Mouse (Mus musculus): ENCODE data around the gene Gm42421. TPM values are rescaled to one million over a fixed set of nuclear protein-coding genes. Genes with fewer than 3 reads are reported as not detected.

Gene Gm42421
- polyA plus RNA-seq, 1 experiment: 4.3 TPM

GRCm38 (mm10) chr5:143902111-143902510 is 25.9 kb upstream of the Gm42421 start:
- TF ChIP-seq EP300 (IDR thresholded peaks at IDR 0.05; ENCODE audit: insufficient read depth, low read depth, low read length): no peak
- Histone ChIP-seq H3K36me3 (ENCODE audit: control insufficient read depth, insufficient read depth, low read length, poor library complexity, severe bottlenecking) (peaks cover 30% of the 10 kb centered on the region), H3K9ac (ENCODE audit: low read depth, poor library complexity, severe bottlenecking) (no peak overlapping the region), H3K9me3 (replicated peaks; ENCODE audit: control insufficient read depth, insufficient read depth, low read length, poor library complexity, severe bottlenecking) (no peaks in the 10 kb centered on the region), H3K4me3 (ENCODE audit: low read depth, low read length) (no peak overlapping the region), H3K27ac (ENCODE audit: insufficient read depth, low read length) (no peak overlapping the region), H3K4me1 (ENCODE audit: control insufficient read depth, insufficient read depth, low read length) (no peaks in the 10 kb centered on the region), H3K27me3 (ENCODE audit: control insufficient read depth, insufficient read depth, low read length, poor library complexity, severe bottlenecking) (no peaks in the 10 kb centered on the region)

- no peak for TF ChIP-seq CTCF (IDR thresholded peaks at IDR 0.05; ENCODE audit: low read depth, low read length)
- no peak for TF ChIP-seq POLR2A (IDR thresholded peaks at IDR 0.05; ENCODE audit: insufficient read depth, low read length)
- no peak for TF ChIP-seq EP300 (IDR thresholded peaks at IDR 0.05; ENCODE audit: insufficient read depth, low read depth, low read length)
- Histone ChIP-seq H3K9ac (ENCODE audit: low read depth, poor library complexity, severe bottlenecking) (no peak overlapping the region), H3K9me3 (replicated peaks; ENCODE audit: control insufficient read depth, insufficient read depth, low read length, poor library complexity, severe bottlenecking) (no peaks in the 10 kb centered on the region), H3K36me3 (ENCODE audit: control insufficient read depth, insufficient read depth, low read length, poor library complexity, severe bottlenecking) (peaks cover 30% of the 10 kb centered on the region), H3K27ac (ENCODE audit: insufficient read depth, low read length) (no peak overlapping the region), H3K4me1 (ENCODE audit: control insufficient read depth, insufficient read depth, low read length) (no peaks in the 10 kb centered on the region), H3K4me3 (ENCODE audit: low read depth, low read length) (no peak overlapping the region), H3K27me3 (ENCODE audit: control insufficient read depth, insufficient read depth, low read length, poor library complexity, severe bottlenecking) (no peaks in the 10 kb centered on the region)
Observed at GRCm38 (mm10) chr5:143903813-143904212, 24.2 kb upstream of the Gm42421 start.

GRCm38 (mm10) chr5:143906429-143906828 is 21.5 kb upstream of the Gm42421 start:
- Histone ChIP-seq H3K4me1 (ENCODE audit: control insufficient read depth, insufficient read depth, low read length) (no peaks in the 10 kb centered on the region), H3K27me3 (ENCODE audit: control insufficient read depth, insufficient read depth, low read length, poor library complexity, severe bottlenecking) (no peaks in the 10 kb centered on the region), H3K36me3 (ENCODE audit: control insufficient read depth, insufficient read depth, low read length, poor library complexity, severe bottlenecking) (peaks cover 29% of the 10 kb centered on the region), H3K9ac (ENCODE audit: low read depth, poor library complexity, severe bottlenecking) (no peak overlapping the region), H3K9me3 (replicated peaks; ENCODE audit: control insufficient read depth, insufficient read depth, low read length, poor library complexity, severe bottlenecking) (no peaks in the 10 kb centered on the region), H3K27ac (ENCODE audit: insufficient read depth, low read length) (no peak overlapping the region), H3K4me3 (ENCODE audit: low read depth, low read length) (no peak overlapping the region)
- TF ChIP-seq EP300 (IDR thresholded peaks at IDR 0.05; ENCODE audit: insufficient read depth, low read depth, low read length): no peak
- no peak for TF ChIP-seq POLR2A (IDR thresholded peaks at IDR 0.05; ENCODE audit: insufficient read depth, low read length)
- TF ChIP-seq CTCF (IDR thresholded peaks at IDR 0.05; ENCODE audit: low read depth, low read length): no peak

GRCm38 (mm10) chr5:143908926-143909325 is 19.0 kb upstream of the Gm42421 start:
- Histone ChIP-seq H3K27ac (ENCODE audit: insufficient read depth, low read length) (no peak overlapping the region), H3K36me3 (ENCODE audit: control insufficient read depth, insufficient read depth, low read length, poor library complexity, severe bottlenecking) (peaks cover 14% of the 10 kb centered on the region)

GRCm38 (mm10) chr5:143909417-143910400 is 18.3 kb upstream of the Gm42421 start, which contains the start of the genes Aimp2 and Pms2:
Aimp2 (minus strand) TSS chr5:143909847.
Pms2 (plus strand) TSS chr5:143909964.
- TF ChIP-seq EP300 (IDR thresholded peaks at IDR 0.05; ENCODE audit: insufficient read depth, low read depth, low read length): 0 out of 2 replicates have a peak, but pooled peaks have one; percentile 30
- no peak for TF ChIP-seq CTCF (IDR thresholded peaks at IDR 0.05; ENCODE audit: low read depth, low read length)
- peak; percentile 46 for TF ChIP-seq POLR2A (IDR thresholded peaks at IDR 0.05; ENCODE audit: insufficient read depth, low read length)
- H3K9me3 ChIP-seq (replicated peaks; ENCODE audit: control insufficient read depth, insufficient read depth, low read length, poor library complexity, severe bottlenecking): no peaks in the 10 kb centered on the region

More at GRCm38 (mm10) chr5:143908926-143909325, 19.0 kb upstream of the Gm42421 start:
- Histone ChIP-seq H3K27me3 (ENCODE audit: control insufficient read depth, insufficient read depth, low read length, poor library complexity, severe bottlenecking) (no peaks in the 10 kb centered on the region), H3K4me3 (ENCODE audit: low read depth, low read length) (peak overlapping the region; percentile 75), H3K9me3 (replicated peaks; ENCODE audit: control insufficient read depth, insufficient read depth, low read length, poor library complexity, severe bottlenecking) (no peaks in the 10 kb centered on the region), H3K9ac (ENCODE audit: low read depth, poor library complexity, severe bottlenecking) (peak overlapping the region; percentile 31), H3K4me1 (ENCODE audit: control insufficient read depth, insufficient read depth, low read length) (no peaks in the 10 kb centered on the region)
- TF ChIP-seq POLR2A (IDR thresholded peaks at IDR 0.05; ENCODE audit: insufficient read depth, low read length) (no peak), EP300 (IDR thresholded peaks at IDR 0.05; ENCODE audit: insufficient read depth, low read depth, low read length) (no peak), CTCF (IDR thresholded peaks at IDR 0.05; ENCODE audit: low read depth, low read length) (no peak)

GRCm38 (mm10) chr5:143916221-143916620 is 11.8 kb upstream of the Gm42421 start:
- Histone ChIP-seq H3K4me3 (ENCODE audit: low read depth, low read length) (no peak overlapping the region), H3K27ac (ENCODE audit: insufficient read depth, low read length) (no peak overlapping the region), H3K27me3 (ENCODE audit: control insufficient read depth, insufficient read depth, low read length, poor library complexity, severe bottlenecking) (no peaks in the 10 kb centered on the region), H3K4me1 (ENCODE audit: control insufficient read depth, insufficient read depth, low read length) (no peaks in the 10 kb centered on the region), H3K9ac (ENCODE audit: low read depth, poor library complexity, severe bottlenecking) (no peak overlapping the region), H3K9me3 (replicated peaks; ENCODE audit: control insufficient read depth, insufficient read depth, low read length, poor library complexity, severe bottlenecking) (no peaks in the 10 kb centered on the region), H3K36me3 (ENCODE audit: control insufficient read depth, insufficient read depth, low read length, poor library complexity, severe bottlenecking) (peaks cover 37% of the 10 kb centered on the region)
- TF ChIP-seq CTCF (IDR thresholded peaks at IDR 0.05; ENCODE audit: low read depth, low read length) (no peak), POLR2A (IDR thresholded peaks at IDR 0.05; ENCODE audit: insufficient read depth, low read length) (no peak), EP300 (IDR thresholded peaks at IDR 0.05; ENCODE audit: insufficient read depth, low read depth, low read length) (no peak)

More at GRCm38 (mm10) chr5:143909417-143910400, 18.3 kb upstream of the Gm42421 start, which contains the start of the genes Aimp2 and Pms2:
- no peaks in the 10 kb centered on the region for H3K27me3 ChIP-seq (ENCODE audit: control insufficient read depth, insufficient read depth, low read length, poor library complexity, severe bottlenecking)
- H3K36me3 ChIP-seq (ENCODE audit: control insufficient read depth, insufficient read depth, low read length, poor library complexity, severe bottlenecking): peaks cover 14% of the 10 kb centered on the region; the same call in 1 of the 2 replicates
- no peak within 1 kb of the TSS for H3K27ac ChIP-seq (ENCODE audit: insufficient read depth, low read length)
- H3K4me1 ChIP-seq (ENCODE audit: control insufficient read depth, insufficient read depth, low read length): no peaks in the 10 kb centered on the region
- peak within 1 kb of the TSS; percentile 75 for H3K4me3 ChIP-seq (ENCODE audit: low read depth, low read length)
- H3K9ac ChIP-seq (ENCODE audit: low read depth, poor library complexity, severe bottlenecking): peak within 1 kb of the TSS; percentile 87
